Mouse (Mus musculus): ENCODE data around the gene Nmnat1.

DNA sequence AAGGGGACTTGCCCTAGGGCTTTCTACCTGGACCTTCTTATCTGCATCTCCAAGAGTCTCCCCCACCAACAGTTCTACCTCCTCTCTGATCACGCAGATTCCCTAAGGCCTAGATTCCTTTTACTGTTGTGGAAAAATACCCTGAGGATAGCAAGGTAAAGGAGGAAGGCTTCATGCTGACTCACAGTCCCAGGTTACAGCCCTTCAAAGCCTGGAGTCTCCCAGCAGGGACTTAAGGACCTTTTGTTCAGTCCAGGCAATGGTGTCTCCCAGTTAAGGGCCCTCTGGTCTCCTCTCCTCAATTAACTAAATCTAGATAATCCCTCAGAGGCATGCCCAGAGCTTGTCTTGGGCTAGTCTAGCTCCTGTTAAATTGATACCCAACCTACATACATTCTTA lies 38.7 kb downstream of the Nmnat1 start:
- TF ChIP-seq POLR2A (IDR thresholded peaks at IDR 0.05; ENCODE audit: control insufficient read depth in 1 of 2, insufficient read depth in 1 of 2, low read depth in 1 of 2, low read length in 2 of 2, poor library complexity in 1 of 2), result no peak
- TF ChIP-seq SMC3 (IDR thresholded peaks at IDR 0.05; ENCODE audit: low read depth, low read length), result no peak

Data from MEL (cell line).